Mouse (Mus musculus) liver, adult 2 months (tissue): ENCODE data around the gene Cnst.

Source experiments
- CTCF ChIP-seq: fragments of 200-500 bp; IDR thresholded peaks from 2 replicates; pipeline ENCODE4 v1.5.1; 2011; ENCODE audit warnings: low read depth, low read length, control low read depth
- POLR2A ChIP-seq: fragments of 200-500 bp; IDR thresholded peaks from 2 replicates; pipeline ENCODE4 v1.6.1; 2011; ENCODE audit warnings: low read length, control low read depth; ENCODE audit not compliant: insufficient read depth; ENCODE audit errors: extremely low read depth

DNA sequence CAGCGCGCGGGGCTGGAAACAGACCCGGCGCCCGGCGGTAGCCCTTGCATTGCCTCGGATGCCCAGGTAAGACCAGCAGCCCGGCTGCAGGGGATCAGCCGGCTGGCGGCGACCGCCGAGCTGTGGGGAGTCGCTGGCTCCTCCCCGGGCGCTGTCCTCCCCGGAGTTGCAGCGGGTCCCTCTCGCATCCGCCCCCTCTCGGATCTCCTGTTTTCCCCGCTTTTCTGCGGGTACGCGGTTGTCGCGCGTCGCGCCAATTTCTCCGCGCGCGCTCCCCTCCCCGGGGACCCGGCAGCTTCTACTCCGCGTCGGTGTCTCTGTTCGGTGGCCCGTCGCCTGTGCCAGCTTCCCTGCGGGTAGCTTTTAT, 364 bp downstream of the Cnst start:
- 0 out of 2 replicates have a peak, but pooled peaks have one; percentile 3 for TF ChIP-seq CTCF
- TF ChIP-seq POLR2A, result no peak
